9 mouse cellular contexts compared by ENCODE assay signal in the genomic region with DNA sequence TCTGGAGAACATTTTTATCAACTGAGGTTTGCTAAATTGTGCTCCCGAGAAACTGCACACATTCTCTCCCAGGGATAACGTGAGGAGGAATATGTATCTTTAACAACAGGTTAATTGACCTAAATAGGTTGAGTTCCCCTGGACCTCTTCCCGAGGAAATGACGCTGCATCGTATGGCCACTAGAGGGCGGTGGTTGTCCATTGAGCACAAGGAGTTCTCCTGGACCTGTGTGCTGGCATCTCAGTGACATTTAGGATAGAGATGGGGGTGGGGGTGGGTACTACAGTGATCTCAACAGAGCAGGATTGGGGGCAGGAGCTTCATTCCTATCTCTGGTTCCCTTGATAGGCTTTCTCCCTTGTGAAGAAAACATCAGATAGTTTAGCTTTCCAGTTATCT. TPM values are rescaled to one million over a fixed set of nuclear protein-coding genes. Genes with fewer than 3 reads are reported as not detected.
A peak's percentile ranks its signal among the peaks of the same experiment; 100 is the strongest.
DNase-seq lines count a peak whose midpoint lies in the region; ATAC-seq lines count a peak whose summit lies in the region.
"Had no signal": no experiment of that assay in that cellular context is flagged by ENCODE, and none has a peak within 500 bp of the region (broad histone marks: within the 10 kb centered on the region; RNA-seq: fewer than 3 reads in every experiment).

No protein-coding gene starts in this region.

- no peak overlapping the region for H3K4me3 ChIP-seq in kidney, embryonic 15.5 days (replicated peaks)
- no peak overlapping the region for H3K4me3 ChIP-seq in embryonic facial prominence, embryonic 14.5 days (ENCODE audit: low read depth, low read length)
- H3K4me3 ChIP-seq in limb, embryonic 10.5 days: no peak overlapping the region
- H3K4me3 ChIP-seq: midbrain, embryonic 12.5 days had no signal

- no peaks in the 10 kb centered on the region for H3K9me3 ChIP-seq in kidney, embryonic 15.5 days (replicated peaks)
- 0 out of 2 replicates have a peak, but pooled peaks cover 2% of the 10 kb centered on the region for H3K9me3 ChIP-seq in embryonic facial prominence, embryonic 14.5 days (ENCODE audit: control insufficient read depth, low read length)
- H3K9me3 ChIP-seq in limb, embryonic 10.5 days (replicated peaks): 0 out of 2 replicates have a peak, but pooled peaks cover under 1% of the 10 kb centered on the region

- no peak for ATAC-seq in kidney, embryonic 15.5 days (replicated peaks; ENCODE audit: low FRiP score)
- no peak for ATAC-seq in embryonic facial prominence, embryonic 14.5 days (ENCODE audit: low read depth)
- no peak for ATAC-seq in monocyte, adult 5-6 weeks (replicated peaks; ENCODE audit: insufficient number of reproducible peaks, low FRiP score, low TSS enrichment, poor library complexity, severe bottlenecking)

- peak; percentile 59 for DNase-seq in kidney, adult 18-20 months
- peak; percentile 78 for DNase-seq in ES-CJ7 (ENCODE audit: low read depth, low spot score)
- peak; percentile 65 to 66 for DNase-seq in adrenal gland, postnatal 36 days
- DNase-seq in embryonic facial prominence, embryonic 14.5 days (ENCODE audit: low spot score): peak; percentile 51
- DNase-seq in limb, embryonic 10.5 days (ENCODE audit: low spot score): peak; percentile 69
- peak; percentile 25 for DNase-seq in retina, adult 2 months (ENCODE audit: low read depth, low spot score)

- H3K4me2 ChIP-seq in kidney, embryonic 15.5 days: no peak overlapping the region
- H3K4me2 ChIP-seq in embryonic facial prominence, embryonic 14.5 days (ENCODE audit: low read depth, low read length): no peak overlapping the region
- H3K4me2 ChIP-seq: midbrain, embryonic 12.5 days had no signal

- H3K4me1 ChIP-seq in kidney, embryonic 15.5 days: no peaks in the 10 kb centered on the region
- no peaks in the 10 kb centered on the region for H3K4me1 ChIP-seq in embryonic facial prominence, embryonic 14.5 days (ENCODE audit: control insufficient read depth, insufficient read depth, low read length)
- no peaks in the 10 kb centered on the region for H3K4me1 ChIP-seq in limb, embryonic 10.5 days
- H3K4me1 ChIP-seq: midbrain, embryonic 12.5 days had no signal

- H3K9ac ChIP-seq in kidney, embryonic 15.5 days: no peak overlapping the region
- H3K9ac ChIP-seq in embryonic facial prominence, embryonic 14.5 days (ENCODE audit: low read depth, low read length): no peak overlapping the region
- H3K9ac ChIP-seq: midbrain, embryonic 12.5 days had no signal

- no peaks in the 10 kb centered on the region for H3K36me3 ChIP-seq in kidney, embryonic 15.5 days
- H3K36me3 ChIP-seq in embryonic facial prominence, embryonic 14.5 days (ENCODE audit: control insufficient read depth, insufficient read depth, low read length): no peaks in the 10 kb centered on the region
- H3K36me3 ChIP-seq in limb, embryonic 10.5 days: no peaks in the 10 kb centered on the region
- H3K36me3 ChIP-seq: midbrain, embryonic 12.5 days had no signal

- 25% methylated on average over 6 of the region's 6 CpGs for WGBS in kidney, embryonic 15.5 days
- 28% methylated on average over 6 of the region's 6 CpGs for WGBS in embryonic facial prominence, embryonic 14.5 days
- 30% methylated on average over 6 of the region's 6 CpGs for WGBS in limb, embryonic 10.5 days

- no peak overlapping the region for H3K27ac ChIP-seq in kidney, embryonic 15.5 days
- no peak overlapping the region for H3K27ac ChIP-seq in embryonic facial prominence, embryonic 14.5 days (replicated peaks; ENCODE audit: low read depth, low read length)
- H3K27ac ChIP-seq in limb, embryonic 10.5 days: no peak overlapping the region
- H3K27ac ChIP-seq: midbrain, embryonic 12.5 days had no signal

- H3K27me3 ChIP-seq in kidney, embryonic 15.5 days: no peaks in the 10 kb centered on the region
- no peaks in the 10 kb centered on the region for H3K27me3 ChIP-seq in embryonic facial prominence, embryonic 14.5 days (replicated peaks; ENCODE audit: control insufficient read depth, insufficient read depth, low read length)
- no peaks in the 10 kb centered on the region for H3K27me3 ChIP-seq in limb, embryonic 10.5 days (ENCODE audit: low read depth, poor library complexity, severe bottlenecking)
- H3K27me3 ChIP-seq: midbrain, embryonic 12.5 days had no signal

RNA-seq across cellular contexts. Expression of gene Zfp157, which starts 32.3 kb away (rescaled TPM):
- polyA plus RNA-seq in kidney, embryonic 15.5 days (2015; fragmentation: Nextera tagmentation; extraction: Ambion mirVana): 38.1 TPM in 2 replicates
- total RNA-seq in adrenal gland, postnatal 36 days (2021): 1 to 10 TPM; 5.5 to 8.1 TPM
- polyA plus RNA-seq in embryonic facial prominence, embryonic 14.5 days (2014; fragmentation: Nextera tagmentation; extraction: Ambion mirVana): 27.2 and 35.2 TPM in 2 replicates
- 34.5 and 45.1 TPM in 2 replicates for polyA plus RNA-seq in limb, embryonic 10.5 days (2016; fragmentation: Nextera tagmentation; extraction: Ambion mirVana)
- total RNA-seq in monocyte, adult 5-6 weeks (2017): 10.8 to 19.4 TPM (median 17.9 TPM) in 3 replicates

Comparison
In these comparisons a context has a peak if more than half of its experiments do, and no peak if none do; other contexts are left out.
1. DNase-seq: peak in every context shown above with its lines; median percentile 78 in ES-CJ7; 69 in limb, embryonic 10.5 days; 66 in adrenal gland, postnatal 36 days; 59 in kidney, adult 18-20 months; 51 in embryonic facial prominence, embryonic 14.5 days; 25 in retina, adult 2 months.